Mouse (Mus musculus) macrophage (primary cell): ENCODE results near the gene Baz1a. TPM values are rescaled to one million over a fixed set of nuclear protein-coding genes. Genes with fewer than 3 reads are reported as not detected.
A peak's percentile ranks its signal among the peaks of the same experiment; 100 is the strongest.
"Not testable (repeated sequence)": the region's sequence is repeated elsewhere in the genome, so short reads cannot be mapped to it uniquely, and the experiment has no call there.

Experiments used
- H3K27ac ChIP-seq: fragments of 350-480 bp; formaldehyde crosslinking; 2 replicates; pipeline ENCODE4 v1.9.0; 2021
- H3K36me3 ChIP-seq: fragments of 350-480 bp; formaldehyde crosslinking; 2 replicates; pipeline ENCODE4 v1.9.0; 2021; ENCODE audit errors: inconsistent target
- H3K4me3 ChIP-seq: fragments of 350-480 bp; formaldehyde crosslinking; 2 replicates; pipeline ENCODE4 v1.9.0; 2021; ENCODE audit errors: inconsistent target
- H3K79me2 ChIP-seq: fragments of 350-480 bp; formaldehyde crosslinking; 2 replicates; pipeline ENCODE4 v1.9.0; 2021; ENCODE audit errors: inconsistent target
- WGBS: methylation state at CpG from one replicate; pipeline ENCODE4 v1.1.7; 2026; ENCODE audit warnings: inconsistent platforms; ENCODE audit not compliant: missing documents; 5-methylcytosine and 5-hydroxymethylcytosine counted together
- polyA plus RNA-seq: library from polyadenylated mRNA; stranded (reverse); fragments of 250-400 nt; gene quantifications from 3 replicates; pipeline ENCODE4 v1.2.4, GENCODE M21; 2018; ENCODE audit warnings: inconsistent platforms

Gene Baz1a
- polyA plus RNA-seq, 1 experiment from 2014 or later = 18.5 TPM

GRCm38 (mm10) chr12:55023284-55023683, 9.1 kb upstream of the Baz1a start:
- WGBS = 89% methylated on average over 2 of the region's 2 CpGs
- no peaks in the 10 kb centered on the region for H3K79me2 ChIP-seq
- H3K36me3 ChIP-seq = no peaks in the 10 kb centered on the region
- no peak overlapping the region for H3K4me3 ChIP-seq
- no peak overlapping the region for H3K27ac ChIP-seq

- 12% methylated on average over 7 of the region's 7 CpGs for WGBS
- Histone ChIP-seq H3K36me3 (no peaks in the 10 kb centered on the region), H3K79me2 (no peaks in the 10 kb centered on the region), H3K27ac (peak overlapping the region; percentile 90), H3K4me3 (0 out of 2 replicates have a peak overlapping the region, but pooled peaks have one; percentile 7)
Observed at GRCm38 (mm10) chr12:55019421-55019877, 5.3 kb upstream of the Baz1a start.

GRCm38 (mm10) chr12:55017119-55017721, 3.1 kb upstream of the Baz1a start:
- 66% methylated on average over 9 of the region's 9 CpGs for WGBS

GRCm38 (mm10) chr12:55016339-55017118, 2.4 kb upstream of the Baz1a start:
- H3K27ac ChIP-seq = no peak overlapping the region
- WGBS = 35% methylated on average over 8 of the region's 8 CpGs
- no peak overlapping the region for H3K4me3 ChIP-seq
- H3K36me3 ChIP-seq = no peaks in the 10 kb centered on the region
- H3K79me2 ChIP-seq = no peaks in the 10 kb centered on the region

More at GRCm38 (mm10) chr12:55017119-55017721, 3.1 kb upstream of the Baz1a start:
- no peak overlapping the region for H3K27ac ChIP-seq
- H3K4me3 ChIP-seq = no peak overlapping the region
- no peaks in the 10 kb centered on the region for H3K79me2 ChIP-seq
- no peaks in the 10 kb centered on the region for H3K36me3 ChIP-seq

- Histone ChIP-seq H3K79me2 (no peaks in the 10 kb centered on the region), H3K4me3 (no peak overlapping the region), H3K36me3 (no peaks in the 10 kb centered on the region), H3K27ac (no peak overlapping the region)
- 92% methylated on average over 5 of the region's 5 CpGs for WGBS
Observed at GRCm38 (mm10) chr12:55015428-55015827, 1.3 kb upstream of the Baz1a start.

GRCm38 (mm10) chr12:55013031-55013430, 1.1 kb downstream of the Baz1a start:
- Histone ChIP-seq H3K27ac (no peak overlapping the region), H3K36me3 (no peaks in the 10 kb centered on the region), H3K4me3 (no peak overlapping the region), H3K79me2 (no peaks in the 10 kb centered on the region)
- 91% methylated on average over 1 of the region's 1 CpGs for WGBS

GRCm38 (mm10) chr12:55007361-55008008, 6.7 kb downstream of the Baz1a start:
- 95% methylated on average over 9 of the region's 14 CpGs for WGBS
- no peak overlapping the region for H3K4me3 ChIP-seq
- H3K27ac ChIP-seq = no peak overlapping the region
- no peaks in the 10 kb centered on the region for H3K79me2 ChIP-seq
- no peaks in the 10 kb centered on the region for H3K36me3 ChIP-seq

GRCm38 (mm10) chr12:55006071-55006470, 8.1 kb downstream of the Baz1a start:
- 96% methylated on average over 7 of the region's 7 CpGs for WGBS
- H3K36me3 ChIP-seq = no peaks in the 10 kb centered on the region
- H3K4me3 ChIP-seq = no peak overlapping the region
- no peak overlapping the region for H3K27ac ChIP-seq
- H3K79me2 ChIP-seq = no peaks in the 10 kb centered on the region

GRCm38 (mm10) chr12:55004396-55004795, 9.8 kb downstream of the Baz1a start:
- H3K4me3 ChIP-seq = no peak overlapping the region
- 88% methylated on average over 3 of the region's 3 CpGs for WGBS
- no peaks in the 10 kb centered on the region for H3K79me2 ChIP-seq
- no peak overlapping the region for H3K27ac ChIP-seq
- H3K36me3 ChIP-seq = no peaks in the 10 kb centered on the region

GRCm38 (mm10) chr12:55003843-55004242, 10.3 kb downstream of the Baz1a start:
- Histone ChIP-seq H3K36me3 (no peaks in the 10 kb centered on the region), H3K27ac (no peak overlapping the region), H3K4me3 (no peak overlapping the region), H3K79me2 (no peaks in the 10 kb centered on the region)
- 96% methylated on average over 5 of the region's 5 CpGs for WGBS

GRCm38 (mm10) chr12:55002532-55002931, 11.6 kb downstream of the Baz1a start:
- not testable (repeated sequence) for H3K4me3 ChIP-seq, H3K79me2 ChIP-seq, H3K36me3 ChIP-seq, H3K27ac ChIP-seq
- WGBS = 68% methylated on average over 7 of the region's 7 CpGs

GRCm38 (mm10) chr12:54999016-54999690, 15.0 kb downstream of the Baz1a start:
- Histone ChIP-seq H3K4me3 (peak overlapping the region; percentile 10; the same call in 1 of the 2 replicates), H3K27ac (peak overlapping the region; percentile 78)

GRCm38 (mm10) chr12:54998411-54998810, 15.7 kb downstream of the Baz1a start:
- Histone ChIP-seq H3K27ac (peak overlapping the region; percentile 78), H3K36me3 (no peaks in the 10 kb centered on the region), H3K79me2 (no peaks in the 10 kb centered on the region), H3K4me3 (no peak overlapping the region)
- WGBS = 34% methylated on average over 3 of the region's 5 CpGs

More at GRCm38 (mm10) chr12:54999016-54999690, 15.0 kb downstream of the Baz1a start:
- 1% methylated on average over 14 of the region's 14 CpGs for WGBS
- Histone ChIP-seq H3K36me3 (no peaks in the 10 kb centered on the region), H3K79me2 (no peaks in the 10 kb centered on the region)

- no peaks in the 10 kb centered on the region for H3K79me2 ChIP-seq
- WGBS = 89% methylated on average over 6 of the region's 6 CpGs
- no peak overlapping the region for H3K27ac ChIP-seq
- H3K36me3 ChIP-seq = no peaks in the 10 kb centered on the region
- H3K4me3 ChIP-seq = no peak overlapping the region
Observed at GRCm38 (mm10) chr12:54996979-54997474, 17.1 kb downstream of the Baz1a start.
